Mouse (Mus musculus): ENCODE measurements around the gene Clcc1. TPM values are rescaled to one million over a fixed set of nuclear protein-coding genes. Genes with fewer than 3 reads are reported as not detected.
A peak's percentile ranks its signal among the peaks of the same experiment; 100 is the strongest.
"Not testable (repeated sequence)": the region's sequence is repeated elsewhere in the genome, so short reads cannot be mapped to it uniquely, and the experiment has no call there.

Clcc1 gene
- 10 to 100 TPM; 30.6 to 32.1 TPM for total RNA-seq (2021)
- long read RNA-seq, experiment 1, partial matches to known transcripts: 0 of 25 reads
- long read RNA-seq, experiment 1, other reads (novel, unspliced or antisense): 22 of 25 reads
- long read RNA-seq, experiment 2, transcript Clcc1-202 (12 exons, 2,043 nt): major isoform, 7 of 31 reads
- long read RNA-seq, experiment 2, partial matches to known transcripts: 3 of 31 reads
- long read RNA-seq, experiment 2, other reads (novel, unspliced or antisense): 21 of 31 reads

GRCm38 (mm10) chr3:108653710-108654379 is at the start of gene Clcc1:
Gene Clcc1, plus strand, starts transcription at chr3:108653913.
- intact Hi-C loops (cut with DNase I; ENCODE audit: low total_unique reads): no loop called here
- DNase-seq: peak; percentile 96

GRCm38 (mm10) chr3:108608906-108609305 is 44.8 kb upstream of the Clcc1 start:
- DNase-seq: no peak
- intact Hi-C loops (cut with DNase I; ENCODE audit: low total_unique reads): no loop called here

GRCm38 (mm10) chr3:108634761-108635160 is 19.0 kb upstream of the Clcc1 start:
- no peak for DNase-seq
- intact Hi-C loops (cut with DNase I; ENCODE audit: low total_unique reads): no loop called here

GRCm38 (mm10) chr3:108639412-108639811 is 14.3 kb upstream of the Clcc1 start:
- DNase-seq: no peak
- intact Hi-C loops (cut with DNase I; ENCODE audit: low total_unique reads): no loop called here

GRCm38 (mm10) chr3:108640998-108641397 is 12.7 kb upstream of the Clcc1 start:
- intact Hi-C loops (cut with DNase I; ENCODE audit: low total_unique reads): no loop called here
- DNase-seq: no peak

- intact Hi-C loops (cut with DNase I; ENCODE audit: low total_unique reads): no loop called here
- DNase-seq: no peak
Observed at GRCm38 (mm10) chr3:108644856-108645255, 8.9 kb upstream of the Clcc1 start.

GRCm38 (mm10) chr3:108646036-108646435 is 7.7 kb upstream of the Clcc1 start:
- no peak for DNase-seq
- intact Hi-C loops (cut with DNase I; ENCODE audit: low total_unique reads): no loop called here

GRCm38 (mm10) chr3:108647681-108648080 is 6.0 kb upstream of the Clcc1 start:
- DNase-seq; intact Hi-C loops (cut with DNase I; ENCODE audit: low total_unique reads): not testable (repeated sequence)

GRCm38 (mm10) chr3:108652866-108653642 is 659 bp upstream of the Clcc1 start:
- intact Hi-C loops (cut with DNase I; ENCODE audit: low total_unique reads): no loop called here

GRCm38 (mm10) chr3:108654566-108654965 is 853 bp downstream of the Clcc1 start:
- intact Hi-C loops (cut with DNase I; ENCODE audit: low total_unique reads): no loop called here

More at GRCm38 (mm10) chr3:108652866-108653642, 659 bp upstream of the Clcc1 start:
- DNase-seq: no peak

GRCm38 (mm10) chr3:108655486-108655885 is 1.8 kb downstream of the Clcc1 start:
- no peak for DNase-seq
- intact Hi-C loops (cut with DNase I; ENCODE audit: low total_unique reads): no loop called here

More at GRCm38 (mm10) chr3:108654566-108654965, 853 bp downstream of the Clcc1 start:
- DNase-seq: no peak

- intact Hi-C loops (cut with DNase I; ENCODE audit: low total_unique reads): no loop called here
- DNase-seq: no peak
Observed at GRCm38 (mm10) chr3:108658612-108659011, 4.9 kb downstream of the Clcc1 start.

- DNase-seq: no peak
- intact Hi-C loops (cut with DNase I; ENCODE audit: low total_unique reads): no loop called here
Observed at GRCm38 (mm10) chr3:108660941-108661340, 7.2 kb downstream of the Clcc1 start.

GRCm38 (mm10) chr3:108676616-108677015 is 22.9 kb downstream of the Clcc1 start:
- intact Hi-C loops (cut with DNase I; ENCODE audit: low total_unique reads): no loop called here
- DNase-seq: no peak

- intact Hi-C loops (cut with DNase I; ENCODE audit: low total_unique reads): no loop called here
- DNase-seq: no peak
Observed at GRCm38 (mm10) chr3:108681004-108681403, 27.3 kb downstream of the Clcc1 start.

- DNase-seq; intact Hi-C loops (cut with DNase I; ENCODE audit: low total_unique reads): not testable (repeated sequence)
Observed at GRCm38 (mm10) chr3:108683597-108683996, 29.9 kb downstream of the Clcc1 start.

GRCm38 (mm10) chr3:108685701-108686100 is 32.0 kb downstream of the Clcc1 start:
- DNase-seq: no peak
- intact Hi-C loops (cut with DNase I; ENCODE audit: low total_unique reads): no loop called here

- intact Hi-C loops (cut with DNase I; ENCODE audit: low total_unique reads): no loop called here
- peak; percentile 12 for DNase-seq
Observed at GRCm38 (mm10) chr3:108689015-108689441, 35.3 kb downstream of the Clcc1 start.

GRCm38 (mm10) chr3:108689446-108689845 is 35.7 kb downstream of the Clcc1 start:
- no peak for DNase-seq
- intact Hi-C loops (cut with DNase I; ENCODE audit: low total_unique reads): no loop called here

- no peak for DNase-seq
- intact Hi-C loops (cut with DNase I; ENCODE audit: low total_unique reads): no loop called here
Observed at GRCm38 (mm10) chr3:108689979-108690378, 36.3 kb downstream of the Clcc1 start.

Data from gastrocnemius, postnatal 14 days (tissue).